Mouse (Mus musculus) skeletal muscle tissue, adult 2 months (tissue): ENCODE measurements around the gene Prdm2.

Experiments used
- DNase-seq: peaks from one replicate; pipeline ENCODE4 v3.0.0-alpha.2; 2012; ENCODE audit warnings: low read depth, low spot score

Prdm2 gene

GRCm38 (mm10) chr4:143212341-143213174 lies at the start of gene Prdm2:
Gene Prdm2 (minus strand): TSS chr4:143212995.
- DNase-seq: peak; percentile 48

- DNase-seq: no peak
Observed at GRCm38 (mm10) chr4:143259718-143260349, 47.0 kb upstream of the Prdm2 start.

GRCm38 (mm10) chr4:143258517-143258916 lies 45.7 kb upstream of the Prdm2 start:
- peak; percentile 32 for DNase-seq

GRCm38 (mm10) chr4:143257971-143258370 lies 45.2 kb upstream of the Prdm2 start:
- DNase-seq: no peak

GRCm38 (mm10) chr4:143255541-143255940 lies 42.7 kb upstream of the Prdm2 start:
- no peak for DNase-seq

- no peak for DNase-seq
Observed at GRCm38 (mm10) chr4:143253356-143253755, 40.6 kb upstream of the Prdm2 start.

GRCm38 (mm10) chr4:143248050-143248449 lies 35.3 kb upstream of the Prdm2 start:
- DNase-seq: no peak

- DNase-seq: no peak
Observed at GRCm38 (mm10) chr4:143241294-143241693, 28.5 kb upstream of the Prdm2 start.

GRCm38 (mm10) chr4:143239615-143240201 lies 26.9 kb upstream of the Prdm2 start:
- DNase-seq: no peak

GRCm38 (mm10) chr4:143239117-143239516 lies 26.3 kb upstream of the Prdm2 start:
- DNase-seq: no peak

GRCm38 (mm10) chr4:143238241-143239031 lies 25.6 kb upstream of the Prdm2 start:
- peak; percentile 5 for DNase-seq

- no peak for DNase-seq
Observed at GRCm38 (mm10) chr4:143231790-143232422, 19.1 kb upstream of the Prdm2 start.

- DNase-seq: no peak
Observed at GRCm38 (mm10) chr4:143231110-143231509, 18.3 kb upstream of the Prdm2 start.

GRCm38 (mm10) chr4:143227976-143228375 lies 15.2 kb upstream of the Prdm2 start:
- no peak for DNase-seq

- no peak for DNase-seq
Observed at GRCm38 (mm10) chr4:143225886-143226285, 13.1 kb upstream of the Prdm2 start.

- DNase-seq: no peak
Observed at GRCm38 (mm10) chr4:143219316-143219751, 6.5 kb upstream of the Prdm2 start.

GRCm38 (mm10) chr4:143218858-143219257 lies 6.1 kb upstream of the Prdm2 start:
- no peak for DNase-seq

GRCm38 (mm10) chr4:143217189-143217588 lies 4.4 kb upstream of the Prdm2 start:
- DNase-seq: no peak

- DNase-seq: no peak
Observed at GRCm38 (mm10) chr4:143214221-143214797, 1.5 kb upstream of the Prdm2 start.

GRCm38 (mm10) chr4:143213571-143213970 lies 776 bp upstream of the Prdm2 start:
- DNase-seq: no peak

GRCm38 (mm10) chr4:143213175-143213479 lies 332 bp upstream of the Prdm2 start:
- DNase-seq: no peak
